Mouse (Mus musculus): Measurements from ENCODE around the gene Epb41l5.

Epb41l5 gene

GRCm38 (mm10) chr1:119533093-119533805, 115.6 kb downstream of the Epb41l5 start:
- in situ Hi-C loops (cut with MboI, MseI): no loop called here

- in situ Hi-C loops (cut with MboI, MseI): no loop called here
Measured at GRCm38 (mm10) chr1:119532165-119532564, 116.6 kb downstream of the Epb41l5 start.

- in situ Hi-C loops (cut with MboI, MseI): no loop called here
Measured at GRCm38 (mm10) chr1:119530941-119531340, 117.9 kb downstream of the Epb41l5 start.

- in situ Hi-C loops (cut with MboI, MseI): no loop called here
Measured at GRCm38 (mm10) chr1:119525689-119526591, 122.9 kb downstream of the Epb41l5 start, which contains the start of gene Tmem185b. Gene Tmem185b, plus strand, starts transcription at chr1:119526160.

- in situ Hi-C loops (cut with MboI, MseI): no loop called here
Measured at GRCm38 (mm10) chr1:119525004-119525444, 123.8 kb downstream of the Epb41l5 start.

GRCm38 (mm10) chr1:119523826-119524225, 125.0 kb downstream of the Epb41l5 start:
- in situ Hi-C loops (cut with MboI, MseI): loop anchor here (5.0 to 25.0 kb wide), 2 partner anchors 313 to 1212 kb away; partner anchors contain the start of genes Nifk, Ptpn4 and Tsn

GRCm38 (mm10) chr1:119523369-119523768, 125.4 kb downstream of the Epb41l5 start:
- in situ Hi-C loops (cut with MboI, MseI): loop anchor here (5.0 to 25.0 kb wide), 2 partner anchors 314 to 1211 kb away; partner anchors contain the start of genes Nifk, Ptpn4 and Tsn

GRCm38 (mm10) chr1:119522726-119523125, 126.1 kb downstream of the Epb41l5 start:
- in situ Hi-C loops (cut with MboI, MseI): loop anchor here (5.0 to 25.0 kb wide), 2 partner anchors 315 to 1210 kb away; partner anchors contain the start of genes Nifk, Ptpn4 and Tsn

GRCm38 (mm10) chr1:119521681-119522080, 127.1 kb downstream of the Epb41l5 start:
- in situ Hi-C loops (cut with MboI, MseI): loop anchor here (5.0 to 25.0 kb wide), 2 partner anchors 316 to 1209 kb away; partner anchors contain the start of genes Nifk, Ptpn4 and Tsn

GRCm38 (mm10) chr1:119521029-119521428, 127.8 kb downstream of the Epb41l5 start:
- in situ Hi-C loops (cut with MboI, MseI): loop anchor here (5.0 to 25.0 kb wide), 2 partner anchors 316 to 1209 kb away; partner anchors contain the start of genes Nifk, Ptpn4 and Tsn

GRCm38 (mm10) chr1:119519286-119519685, 129.5 kb downstream of the Epb41l5 start:
- in situ Hi-C loops (cut with MboI, MseI): loop anchor here (25.0 kb wide), 1 partner anchor 1207 kb away; the partner anchor contains the start of genes Nifk and Tsn

- in situ Hi-C loops (cut with MboI, MseI): loop anchor here (25.0 kb wide), 1 partner anchor 1206 kb away; the partner anchor contains the start of genes Nifk and Tsn
Measured at GRCm38 (mm10) chr1:119518786-119519185, 130.0 kb downstream of the Epb41l5 start.

- in situ Hi-C loops (cut with MboI, MseI): loop anchor here (25.0 kb wide), 1 partner anchor 1206 kb away; the partner anchor contains the start of genes Nifk and Tsn
Measured at GRCm38 (mm10) chr1:119518060-119518459, 130.7 kb downstream of the Epb41l5 start.

GRCm38 (mm10) chr1:119510857-119511256, 137.9 kb downstream of the Epb41l5 start:
- in situ Hi-C loops (cut with MboI, MseI): loop anchor here (25.0 kb wide), 1 partner anchor 1199 kb away; the partner anchor contains the start of genes Nifk and Tsn

- in situ Hi-C loops (cut with MboI, MseI): loop anchor here (25.0 kb wide), 1 partner anchor 1198 kb away; the partner anchor contains the start of genes Nifk and Tsn
Measured at GRCm38 (mm10) chr1:119510409-119510808, 138.4 kb downstream of the Epb41l5 start.

- in situ Hi-C loops (cut with MboI, MseI): loop anchor here (10.0 to 25.0 kb wide), 2 partner anchors 1045 to 1197 kb away; partner anchors contain the start of genes Nifk and Tsn
Measured at GRCm38 (mm10) chr1:119509474-119509873, 139.3 kb downstream of the Epb41l5 start.

- in situ Hi-C loops (cut with MboI, MseI): loop anchor here (10.0 to 25.0 kb wide), 2 partner anchors 1044 to 1196 kb away; partner anchors contain the start of genes Nifk and Tsn
Measured at GRCm38 (mm10) chr1:119508548-119508947, 140.3 kb downstream of the Epb41l5 start.

GRCm38 (mm10) chr1:119505951-119506350, 142.8 kb downstream of the Epb41l5 start:
- in situ Hi-C loops (cut with MboI, MseI): loop anchor here (10.0 to 25.0 kb wide), 2 partner anchors 1041 to 1194 kb away; partner anchors contain the start of genes Nifk and Tsn

GRCm38 (mm10) chr1:119504260-119505062, 144.3 kb downstream of the Epb41l5 start, which contains the start of gene Ralb:
Gene Ralb, minus strand, starts transcription at chr1:119504794.
- in situ Hi-C loops (cut with MboI, MseI): loop anchor here (10.0 to 25.0 kb wide), 2 partner anchors 1040 to 1192 kb away; partner anchors contain the start of genes Nifk and Tsn

GRCm38 (mm10) chr1:119503808-119504207, 145.0 kb downstream of the Epb41l5 start:
- in situ Hi-C loops (cut with MboI, MseI): loop anchor here (10.0 to 25.0 kb wide), 2 partner anchors 1039 to 1192 kb away; partner anchors contain the start of genes Nifk and Tsn

Data from T-helper 2 cell (primary cell).